Mouse (Mus musculus): Measurements from ENCODE around the gene Slc7a10.

Gene Slc7a10

GRCm38 (mm10) chr7:35185889-35186569 is at the start of gene Slc7a10:
Gene Slc7a10, plus strand, starts transcription at chr7:35186385.
- DNase-seq (ENCODE audit: low spot score) = no peak

DNA sequence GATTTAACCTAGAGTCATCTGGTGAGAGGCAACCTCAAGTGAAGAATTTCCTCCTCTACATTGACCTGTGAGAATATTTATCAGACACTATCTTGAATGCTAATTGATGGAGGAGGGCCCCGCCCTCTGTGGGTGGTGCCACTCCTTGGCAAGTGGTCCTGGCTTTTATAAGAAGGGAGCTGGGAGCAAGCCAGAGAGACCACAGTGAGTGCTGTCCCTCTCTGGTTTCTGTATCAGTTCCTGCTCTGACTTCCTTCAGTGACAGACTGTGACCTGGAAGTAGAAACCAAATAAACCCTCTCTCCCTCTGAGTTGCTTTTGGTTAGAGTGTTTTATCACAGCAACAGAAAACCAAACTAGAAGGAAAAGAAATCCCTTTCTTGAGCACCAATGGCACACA is 48.7 kb upstream of the Slc7a10 start:
- no peak for DNase-seq (ENCODE audit: low spot score)

DNA sequence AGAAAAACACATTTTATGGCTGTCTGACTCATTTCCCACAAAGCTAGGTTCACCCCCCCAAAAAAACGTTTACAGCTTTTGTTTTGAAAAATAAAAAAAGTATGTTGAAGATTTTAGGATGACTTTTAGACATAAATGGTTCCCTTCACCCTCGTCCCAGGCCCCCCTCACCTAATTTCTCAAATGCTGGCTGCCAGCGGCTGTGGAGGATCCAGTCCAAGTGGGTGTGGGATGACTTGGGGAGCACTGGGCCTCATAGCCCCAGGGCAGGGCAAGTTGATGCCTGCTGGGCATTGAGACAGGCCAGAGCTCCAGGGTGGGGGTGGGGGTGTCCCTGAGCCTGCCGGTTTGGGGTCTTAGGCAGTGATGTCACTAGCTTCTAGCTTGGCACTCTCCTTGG is 47.7 kb upstream of the Slc7a10 start:
- no peak for DNase-seq (ENCODE audit: low spot score)

- DNase-seq (ENCODE audit: low spot score) = no peak
Observed at GRCm38 (mm10) chr7:35139880-35140279, 46.3 kb upstream of the Slc7a10 start.

DNA sequence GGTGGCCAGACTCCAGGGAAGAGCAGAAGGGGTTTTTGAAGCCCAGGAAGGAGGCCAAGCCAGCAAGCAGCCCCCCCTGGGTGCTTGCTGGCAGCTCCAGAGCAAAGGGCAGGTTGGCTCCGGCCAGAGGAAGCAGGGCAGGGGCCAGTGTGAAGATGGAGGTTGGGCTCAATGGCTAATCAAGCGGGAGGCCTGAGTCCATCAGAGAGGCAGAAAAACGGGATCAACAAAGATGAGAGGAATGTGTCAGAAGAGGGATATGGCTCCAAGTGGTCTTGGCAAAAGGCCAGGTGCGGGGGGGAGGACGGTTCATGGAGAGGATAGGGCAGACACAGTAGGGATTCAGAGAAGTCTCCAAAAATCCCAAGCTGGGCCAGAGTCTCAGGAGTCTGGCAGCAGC is 44.7 kb upstream of the Slc7a10 start:
- DNase-seq (ENCODE audit: low spot score) = no peak

DNA sequence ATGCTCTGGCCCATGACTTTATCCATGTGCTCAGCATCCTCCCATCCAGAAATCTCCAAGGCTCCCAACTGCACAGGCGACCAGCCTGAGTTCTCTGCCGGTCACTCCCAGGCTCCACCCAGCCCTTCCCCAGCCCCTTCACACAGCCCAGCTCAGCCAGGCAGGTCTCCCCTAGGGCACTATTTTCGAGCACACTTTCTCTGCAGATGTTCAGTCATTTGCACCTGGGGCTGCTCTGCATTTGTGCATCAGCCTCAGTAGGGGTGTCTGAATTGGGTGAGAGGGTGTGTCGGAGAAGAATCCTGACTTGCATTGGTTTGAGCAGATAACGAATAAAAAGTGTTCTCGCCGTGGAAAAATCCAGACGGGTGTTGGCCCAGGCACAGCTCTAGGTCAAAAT is 43.7 kb upstream of the Slc7a10 start:
- no peak for DNase-seq (ENCODE audit: low spot score)

DNA sequence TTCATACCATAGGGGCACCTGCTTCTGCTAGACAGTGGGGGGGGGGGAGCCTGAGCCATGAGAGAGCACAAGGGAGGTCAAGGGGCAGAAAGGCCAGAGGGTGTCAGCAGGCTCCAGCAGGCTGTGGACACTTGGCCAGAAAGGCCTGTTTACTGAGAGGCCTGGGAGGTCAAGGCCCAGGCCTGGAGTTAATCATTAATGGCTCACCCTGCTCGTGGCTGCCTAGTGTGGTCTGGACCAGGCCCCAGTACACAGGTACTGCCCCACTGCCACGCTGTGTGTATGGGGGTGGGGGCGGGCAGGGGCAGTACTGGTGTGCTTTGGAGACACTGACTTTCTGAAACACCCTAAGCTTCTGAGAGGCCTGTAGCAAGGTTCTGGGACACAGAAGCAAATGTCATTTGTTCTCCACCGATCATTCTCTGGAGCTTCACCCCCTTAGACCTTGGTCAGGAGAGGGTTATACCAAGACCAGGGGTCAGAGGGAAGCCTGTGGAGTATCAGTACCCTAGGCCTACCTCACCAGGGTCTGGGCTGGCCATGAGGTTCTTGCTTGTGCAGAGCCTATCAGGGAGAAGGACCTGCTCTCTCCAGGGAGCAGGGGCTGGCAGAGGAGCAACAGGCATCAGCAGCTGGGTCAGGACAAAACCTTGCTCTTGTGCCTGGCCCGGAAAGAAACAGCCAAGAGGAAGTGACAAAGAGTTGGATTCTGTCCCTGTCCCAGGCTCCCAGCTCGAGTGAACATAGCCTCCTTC is 42.1 kb upstream of the Slc7a10 start:
- no peak for DNase-seq (ENCODE audit: low spot score)

DNA sequence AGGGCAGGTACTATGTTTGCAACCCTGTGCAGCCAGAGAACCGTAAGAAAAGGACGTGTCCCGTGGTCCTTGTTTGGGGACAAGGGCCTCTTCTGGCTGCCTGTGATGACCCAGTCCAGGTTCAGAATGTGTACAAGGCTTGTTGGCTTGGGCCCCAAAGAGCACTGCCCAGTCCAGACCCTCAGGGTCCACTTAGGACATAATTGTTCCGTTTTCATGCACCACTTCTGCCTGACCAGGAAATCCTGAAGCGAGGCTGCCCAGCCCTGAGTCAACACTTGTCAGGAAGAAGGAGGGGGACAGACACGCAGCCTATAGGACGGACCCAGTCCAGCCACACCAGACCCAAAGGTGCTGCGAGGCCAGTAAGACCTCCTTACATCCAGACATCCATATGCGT is 41.1 kb upstream of the Slc7a10 start:
- no peak for DNase-seq (ENCODE audit: low spot score)

GRCm38 (mm10) chr7:35146269-35146668 is 39.9 kb upstream of the Slc7a10 start:
- no peak for DNase-seq (ENCODE audit: low spot score)

DNA sequence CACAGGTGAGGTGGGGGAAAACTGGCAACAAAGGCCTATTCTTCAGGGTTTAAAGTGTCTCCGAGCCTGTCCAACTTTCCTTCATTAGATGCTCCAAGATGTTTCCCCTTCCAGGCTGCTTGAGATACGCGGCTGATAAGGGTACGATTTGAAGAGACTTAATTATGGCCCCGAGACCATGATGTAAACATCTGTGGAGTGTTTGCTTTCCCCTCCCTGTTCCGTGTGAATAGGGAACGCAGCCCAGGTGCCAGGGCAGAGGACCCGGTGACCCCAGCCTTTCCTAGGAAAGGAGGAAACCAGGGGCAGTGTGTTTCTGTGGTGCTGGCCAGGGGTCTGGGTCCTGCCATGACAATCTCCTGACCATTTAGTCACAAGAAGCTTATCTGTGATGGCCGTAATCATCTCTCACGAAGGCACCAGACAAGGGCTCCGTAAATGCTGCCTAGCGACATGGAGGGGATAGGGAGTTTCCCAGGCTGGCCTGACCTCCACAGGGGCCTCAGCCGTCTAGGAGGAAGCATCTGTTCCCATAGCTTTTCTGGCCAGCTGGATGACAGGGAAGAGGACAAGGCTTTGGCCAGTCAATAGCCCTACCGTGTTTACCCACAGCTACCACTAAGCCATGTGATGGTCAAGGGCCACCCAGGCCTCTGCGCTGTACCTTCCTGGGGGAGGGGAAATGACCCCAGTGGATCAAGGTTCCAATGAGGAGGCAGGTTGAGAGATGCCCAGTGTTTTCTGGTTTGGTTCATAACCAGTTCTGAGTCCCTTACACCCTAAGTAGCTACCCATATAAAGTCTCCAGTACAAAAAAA is 36.4 kb upstream of the Slc7a10 start:
- DNase-seq (ENCODE audit: low spot score) = no peak

- no peak for DNase-seq (ENCODE audit: low spot score)
Observed at GRCm38 (mm10) chr7:35150860-35151259, 35.3 kb upstream of the Slc7a10 start.

- no peak for DNase-seq (ENCODE audit: low spot score)
Observed at GRCm38 (mm10) chr7:35154449-35154848, 31.7 kb upstream of the Slc7a10 start.

DNA sequence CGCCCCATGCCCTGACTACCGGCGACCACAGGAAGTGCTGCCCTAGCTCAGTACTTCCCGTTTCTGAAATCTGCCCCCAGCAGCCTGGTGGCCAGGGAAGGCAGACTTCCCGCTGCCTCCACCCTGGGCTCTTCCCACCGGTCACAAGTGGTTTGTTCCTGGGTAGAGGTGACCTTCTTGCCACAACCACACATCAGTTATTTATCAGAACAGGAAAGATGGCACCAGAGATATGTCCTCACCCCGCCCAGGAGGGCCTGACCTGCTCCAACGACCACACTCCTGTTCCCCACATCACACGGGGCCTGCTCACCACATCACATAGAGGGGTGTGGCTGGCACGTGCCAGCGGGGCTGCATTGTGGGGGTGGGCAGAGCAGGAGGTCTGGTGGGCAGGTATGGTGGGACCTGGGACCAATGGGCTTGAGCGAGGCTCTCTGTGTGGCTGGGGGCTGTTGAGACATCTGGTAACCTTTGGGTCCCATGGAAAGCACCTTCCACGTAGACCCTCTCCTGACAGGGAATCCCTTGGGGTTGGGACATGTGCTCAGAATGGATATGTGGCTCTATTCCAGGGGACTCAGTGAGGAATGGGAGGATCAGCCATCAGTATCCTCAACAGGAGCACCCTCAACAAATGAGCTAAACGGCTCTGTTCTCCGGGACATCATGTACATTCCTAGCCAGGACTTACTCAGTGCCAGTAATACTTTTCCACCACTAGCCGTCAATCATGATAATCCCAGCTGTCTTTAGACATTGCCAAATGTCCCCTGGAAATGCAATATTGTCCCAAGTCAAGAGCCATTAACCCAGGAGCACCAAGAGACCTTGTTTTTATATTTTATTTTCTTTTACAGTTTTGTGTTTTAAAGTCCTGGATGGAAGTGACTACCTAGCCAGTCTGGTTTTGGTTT is 29.4 kb upstream of the Slc7a10 start:
- no peak for DNase-seq (ENCODE audit: low spot score)

DNA sequence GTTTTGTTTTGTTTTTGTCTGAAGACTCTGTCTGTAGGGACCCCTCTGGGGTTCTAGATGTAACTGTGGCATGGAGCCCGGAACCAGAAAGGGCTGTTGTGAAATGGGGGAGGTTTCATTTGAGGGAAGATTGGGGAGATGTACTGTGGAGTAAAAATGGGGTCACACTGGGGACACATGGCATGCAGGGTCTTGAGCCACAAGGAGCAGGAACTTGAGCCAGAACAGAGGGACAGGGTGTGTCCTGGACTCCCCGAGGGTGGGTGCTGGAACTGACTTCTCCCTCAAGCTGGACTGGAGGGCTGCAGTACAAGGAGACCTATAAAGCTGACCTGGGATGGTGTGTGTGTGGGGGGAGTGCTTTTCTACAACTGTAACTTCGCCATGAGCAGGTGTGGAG is 28.7 kb upstream of the Slc7a10 start:
- DNase-seq (ENCODE audit: low spot score) = no peak

GRCm38 (mm10) chr7:35162443-35162842 is 23.7 kb upstream of the Slc7a10 start:
- DNase-seq (ENCODE audit: low spot score) = no peak

DNA sequence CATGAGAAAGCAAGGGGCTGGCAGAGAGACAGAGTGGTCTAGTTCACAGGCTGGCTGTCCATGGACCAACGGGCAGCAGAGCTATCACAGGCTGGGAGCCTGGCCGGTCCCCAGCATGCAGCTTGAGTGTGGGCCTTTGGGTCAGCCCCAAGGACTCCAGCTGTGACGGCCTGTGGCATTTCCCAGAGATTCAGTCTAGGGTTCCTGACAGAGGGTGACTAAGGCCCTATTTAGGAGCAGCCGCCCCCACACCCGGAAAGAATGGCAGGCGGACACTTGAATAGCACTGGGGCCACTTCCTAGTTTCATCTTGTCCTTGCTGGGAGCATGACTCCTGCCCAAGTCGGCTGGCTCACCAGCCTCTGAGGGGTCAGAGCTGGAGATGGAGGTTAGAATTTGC is 22.6 kb upstream of the Slc7a10 start:
- no peak for DNase-seq (ENCODE audit: low spot score)

GRCm38 (mm10) chr7:35164131-35164530 is 22.1 kb upstream of the Slc7a10 start:
- DNase-seq (ENCODE audit: low spot score) = no peak

DNA sequence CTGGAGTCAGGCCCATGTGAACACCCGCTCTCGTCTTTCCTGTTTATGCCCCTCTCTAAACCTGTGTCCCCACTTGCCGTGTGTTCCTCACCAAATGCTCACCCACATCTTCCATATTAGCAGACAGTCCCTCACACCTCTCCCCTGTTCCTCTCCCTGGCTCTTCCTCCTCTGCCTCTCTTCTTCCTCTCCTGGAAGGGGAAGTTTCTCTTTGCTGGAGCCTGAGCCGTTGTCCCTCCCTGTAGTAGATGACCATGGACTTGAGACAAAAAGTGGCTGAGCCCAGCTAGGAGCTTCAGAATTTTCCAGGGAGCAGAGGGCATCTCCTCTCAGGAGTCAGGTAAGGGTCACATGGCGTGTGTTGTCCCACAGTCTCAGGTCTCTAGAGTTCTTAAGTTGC is 19.2 kb upstream of the Slc7a10 start:
- no peak for DNase-seq (ENCODE audit: low spot score)

DNA sequence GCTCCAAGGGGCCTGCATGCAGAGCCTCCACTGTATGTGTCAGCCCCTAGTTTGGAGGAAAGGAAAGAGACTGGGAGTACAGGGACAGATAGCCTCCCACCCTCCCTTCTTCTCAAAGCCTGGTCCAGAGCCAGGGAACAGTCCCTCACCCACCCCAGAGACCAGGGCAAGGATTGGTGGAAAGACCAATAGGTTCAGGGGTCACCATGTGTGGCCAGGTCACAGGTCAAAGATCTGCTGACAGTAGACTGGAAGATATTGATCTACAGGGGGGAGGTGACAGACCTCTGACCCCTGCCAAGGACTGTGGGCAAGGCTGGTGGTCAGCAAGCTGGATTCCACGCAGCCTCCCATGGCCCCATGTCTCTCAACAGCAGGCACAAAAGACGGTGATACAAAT is 18.3 kb upstream of the Slc7a10 start:
- no peak for DNase-seq (ENCODE audit: low spot score)

DNA sequence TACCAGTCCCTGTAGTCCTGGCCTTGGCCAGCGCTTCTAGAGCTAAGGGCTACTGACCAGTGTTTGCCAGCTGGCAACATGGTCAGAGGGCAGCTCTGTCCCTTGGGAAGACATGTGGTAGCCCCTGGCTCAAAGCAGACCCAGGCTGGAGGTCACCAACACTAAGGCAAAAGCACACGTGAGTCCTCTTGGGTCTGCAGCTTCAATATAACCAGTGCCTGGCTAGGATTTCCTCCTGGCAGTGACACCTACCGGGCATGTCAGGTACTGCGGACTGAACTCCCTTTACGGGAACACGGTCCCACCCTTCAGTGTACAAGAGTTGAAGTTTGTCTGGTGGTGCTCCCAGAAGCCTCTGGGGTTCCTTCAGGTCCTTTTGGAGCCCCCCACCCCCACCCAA is 16.8 kb upstream of the Slc7a10 start:
- DNase-seq (ENCODE audit: low spot score) = peak; percentile 60

GRCm38 (mm10) chr7:35171867-35172382 is 14.3 kb upstream of the Slc7a10 start:
- DNase-seq (ENCODE audit: low spot score) = peak; percentile 44

DNA sequence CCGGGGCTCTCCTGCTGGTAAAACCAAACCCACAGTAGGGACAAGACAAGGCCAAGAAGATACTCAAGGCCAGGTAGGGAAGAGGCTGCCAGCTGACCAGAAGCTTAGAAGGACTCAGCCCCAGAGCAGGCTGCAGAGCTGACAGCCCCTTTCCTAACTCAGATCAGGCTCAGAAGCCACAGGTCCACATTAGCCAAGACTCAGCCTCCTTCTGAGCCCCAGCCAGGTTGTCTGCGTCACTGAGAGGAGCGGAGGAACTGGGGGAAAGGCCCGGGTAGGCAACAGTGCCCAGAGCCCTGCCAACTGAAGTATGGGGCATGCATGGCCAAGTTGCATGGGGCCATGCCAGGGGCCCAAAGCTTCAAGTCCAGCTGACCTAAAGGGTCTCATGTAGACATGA is 13.7 kb upstream of the Slc7a10 start:
- no peak for DNase-seq (ENCODE audit: low spot score)
